Mouse (Mus musculus) 416B (cell line): Measurements from ENCODE around the gene Oat.

Experiments used
- DNase-seq: peaks from one replicate; pipeline ENCODE4 v3.0.0; 2011; ENCODE audit warnings: low read depth

Gene Oat

GRCm38 (mm10) chr7:132576116-132576650 lies at the start of gene Oat:
TSS of gene Oat (minus strand) at chr7:132576398.
- peak; percentile 98 for DNase-seq

GRCm38 (mm10) chr7:132624161-132624560 lies 48.0 kb upstream of the Oat start:
- no peak for DNase-seq

DNA sequence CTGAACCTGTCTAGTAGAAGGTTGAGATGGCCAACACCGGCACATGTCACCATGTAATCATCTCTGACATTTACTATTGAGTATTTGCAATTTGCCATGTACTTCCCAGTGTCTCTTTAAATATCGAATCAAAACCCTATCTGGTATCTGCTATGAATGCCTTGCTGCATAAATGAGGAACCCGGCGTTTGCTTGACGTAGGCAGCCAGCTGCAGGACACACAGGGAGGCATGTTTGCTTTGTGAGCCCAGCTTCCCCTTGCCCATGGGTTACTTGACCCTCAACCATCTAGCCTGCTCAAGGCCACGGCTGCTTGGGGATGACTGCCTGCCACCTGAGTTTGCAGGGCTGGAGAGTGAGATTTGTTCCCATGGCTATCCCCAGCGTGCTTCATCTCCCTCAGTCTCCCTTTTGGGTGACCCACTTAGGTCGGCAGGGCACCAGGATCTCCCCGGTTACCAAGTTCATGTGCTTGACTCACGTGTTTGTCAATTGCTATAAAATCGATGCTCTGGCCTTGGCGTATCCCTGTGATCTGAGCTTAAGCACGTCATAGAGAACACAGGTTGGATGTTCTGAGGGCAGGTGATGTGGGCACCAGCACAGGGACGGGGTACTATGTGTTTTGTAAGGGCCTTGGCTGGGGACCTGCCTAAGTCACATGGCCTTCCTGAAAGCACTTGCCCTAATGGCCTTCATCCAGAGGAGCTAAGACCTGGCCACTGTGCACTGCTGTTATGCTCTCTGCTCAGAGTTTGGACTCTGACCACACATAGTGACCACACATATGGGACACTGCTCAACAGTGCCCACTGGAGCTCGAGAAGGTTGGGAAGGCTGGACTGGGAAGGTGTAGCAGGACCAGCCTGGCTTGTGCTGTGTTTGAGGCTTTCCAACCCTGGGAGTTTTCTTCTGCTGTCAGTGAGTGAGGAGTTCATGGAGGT lies 44.0 kb upstream of the Oat start:
- no peak for DNase-seq

DNA sequence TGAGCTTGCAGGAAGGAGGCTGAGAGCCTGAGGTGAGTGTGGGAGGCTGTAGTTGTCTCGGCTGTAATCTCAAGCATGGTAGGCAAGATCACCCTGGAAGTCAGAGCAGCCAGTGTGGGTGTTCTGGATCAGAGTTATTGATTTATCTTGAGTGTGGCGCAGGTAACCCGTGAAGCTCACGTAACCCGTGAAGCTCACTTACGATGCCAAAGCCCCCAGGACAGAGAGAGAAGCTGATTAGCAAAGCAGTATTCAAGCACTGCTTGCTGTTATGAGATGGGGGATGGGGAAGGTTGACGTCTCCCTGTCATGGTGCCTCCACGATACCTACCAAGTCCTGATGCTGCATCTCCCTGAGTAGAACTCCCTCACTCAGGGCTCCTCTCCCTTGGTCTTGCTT lies 43.4 kb upstream of the Oat start:
- no peak for DNase-seq

- DNase-seq = no peak
These were observed 40.9 kb upstream of the Oat start for GRCm38 (mm10) chr7:132617021-132617564.

DNA sequence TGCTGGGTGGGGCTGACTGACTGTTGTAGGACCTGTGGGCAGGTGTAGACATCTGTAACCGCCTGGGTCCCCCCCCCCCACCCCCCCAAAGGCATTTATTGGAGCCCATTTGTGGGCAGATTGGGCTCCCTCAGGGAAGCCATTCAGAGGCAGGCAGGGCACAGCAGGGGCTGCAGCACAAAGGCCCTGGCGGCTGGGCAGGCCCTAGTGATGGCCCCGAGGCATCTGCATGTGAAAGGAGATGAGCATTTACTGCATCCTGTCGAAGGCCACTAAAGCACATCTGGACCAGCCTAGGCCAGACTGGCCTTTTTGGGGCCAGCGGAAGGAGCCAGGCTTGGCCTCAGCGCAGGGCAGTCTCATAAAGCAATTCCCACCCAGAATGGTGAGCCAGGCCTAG lies 40.2 kb upstream of the Oat start:
- no peak for DNase-seq

GRCm38 (mm10) chr7:132615346-132615745 lies 39.1 kb upstream of the Oat start:
- no peak for DNase-seq

GRCm38 (mm10) chr7:132611530-132611929 lies 35.3 kb upstream of the Oat start:
- DNase-seq = no peak

GRCm38 (mm10) chr7:132610468-132611318 lies 34.5 kb upstream of the Oat start, which contains the start of gene Lhpp:
TSS of gene Lhpp (plus strand) at chr7:132610638.
- peak; percentile 87 for DNase-seq

DNA sequence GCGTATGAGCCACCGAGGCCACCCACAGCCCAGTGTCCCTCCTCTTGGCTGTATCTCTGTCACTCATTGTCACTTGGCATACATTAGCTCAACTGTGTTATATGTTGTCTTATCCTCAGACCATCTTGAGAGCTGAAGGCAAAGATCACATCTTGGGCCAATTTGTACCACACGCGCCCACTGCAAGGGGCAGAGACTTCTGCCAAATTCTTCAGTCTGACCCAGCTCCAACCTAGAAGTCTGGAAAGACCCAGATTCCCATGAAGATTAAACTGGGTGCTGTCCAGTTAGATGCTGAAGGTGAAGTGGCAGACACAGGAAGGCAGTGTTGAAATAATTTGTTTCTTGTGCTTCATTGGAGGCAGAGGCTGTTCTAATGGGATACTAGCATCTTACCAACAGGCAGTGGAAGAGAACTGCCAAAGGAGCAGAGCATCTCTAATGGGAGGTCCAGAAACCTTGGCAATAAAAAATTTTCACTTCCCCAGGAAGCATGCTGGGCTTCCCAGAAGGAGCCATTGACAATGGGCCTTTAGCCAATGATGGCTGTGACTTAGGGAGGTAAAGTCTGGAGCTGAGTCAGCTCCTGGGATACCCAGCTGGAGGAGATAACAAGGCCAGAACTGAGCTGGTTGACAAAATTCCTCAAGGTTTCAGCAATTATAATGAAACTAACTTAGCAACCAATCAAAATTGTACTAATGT lies 32.3 kb upstream of the Oat start:
- DNase-seq = no peak

DNA sequence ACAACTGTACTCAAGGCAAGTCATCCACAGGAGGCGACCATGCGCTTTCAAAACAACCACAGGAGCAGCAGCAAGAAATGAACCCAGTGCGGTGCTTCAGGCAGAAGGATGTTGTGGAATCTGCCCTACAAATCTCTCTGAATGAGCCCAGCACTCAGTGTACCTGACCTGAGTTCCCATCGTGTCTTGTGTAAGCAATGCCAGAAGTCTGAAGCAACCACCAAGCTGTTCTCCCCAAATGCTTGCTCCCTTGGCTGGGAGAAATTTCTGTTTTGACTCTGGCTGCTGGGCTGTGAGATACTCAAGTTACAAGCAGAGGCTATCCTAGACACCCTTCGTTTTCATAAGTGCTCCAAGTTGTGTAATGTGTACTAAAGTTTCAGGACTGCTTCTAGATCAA lies 29.5 kb upstream of the Oat start:
- no peak for DNase-seq

DNA sequence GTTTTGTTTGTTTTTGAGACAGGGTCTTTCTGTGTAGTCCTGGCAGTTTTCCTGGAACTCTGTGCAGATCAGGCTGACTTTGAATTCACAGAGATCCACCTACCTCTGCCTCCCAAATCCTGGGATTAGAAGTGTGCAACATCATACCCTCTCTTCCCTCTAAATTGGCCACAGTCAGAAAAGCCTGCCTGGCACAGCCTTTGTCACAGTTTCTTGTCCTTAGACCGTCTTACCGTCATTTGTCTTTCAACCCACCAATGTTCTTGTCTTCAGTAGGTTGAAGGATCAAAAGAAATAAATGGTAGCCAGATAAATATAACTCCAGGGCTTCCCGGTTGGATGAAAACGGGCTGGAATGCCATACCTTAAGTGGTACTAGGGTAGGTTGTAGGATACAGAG lies 28.5 kb upstream of the Oat start:
- no peak for DNase-seq

GRCm38 (mm10) chr7:132600926-132601325 lies 24.7 kb upstream of the Oat start:
- DNase-seq = no peak

- no peak for DNase-seq
These were observed 23.8 kb upstream of the Oat start for GRCm38 (mm10) chr7:132600026-132600425.

- DNase-seq = no peak
These were observed 23.1 kb upstream of the Oat start, which contains the start of gene Nkx1-2 for GRCm38 (mm10) chr7:132599071-132599975. TSS of gene Nkx1-2 (minus strand) at chr7:132599637.

GRCm38 (mm10) chr7:132597251-132598041 lies 21.2 kb upstream of the Oat start:
- DNase-seq = no peak

DNA sequence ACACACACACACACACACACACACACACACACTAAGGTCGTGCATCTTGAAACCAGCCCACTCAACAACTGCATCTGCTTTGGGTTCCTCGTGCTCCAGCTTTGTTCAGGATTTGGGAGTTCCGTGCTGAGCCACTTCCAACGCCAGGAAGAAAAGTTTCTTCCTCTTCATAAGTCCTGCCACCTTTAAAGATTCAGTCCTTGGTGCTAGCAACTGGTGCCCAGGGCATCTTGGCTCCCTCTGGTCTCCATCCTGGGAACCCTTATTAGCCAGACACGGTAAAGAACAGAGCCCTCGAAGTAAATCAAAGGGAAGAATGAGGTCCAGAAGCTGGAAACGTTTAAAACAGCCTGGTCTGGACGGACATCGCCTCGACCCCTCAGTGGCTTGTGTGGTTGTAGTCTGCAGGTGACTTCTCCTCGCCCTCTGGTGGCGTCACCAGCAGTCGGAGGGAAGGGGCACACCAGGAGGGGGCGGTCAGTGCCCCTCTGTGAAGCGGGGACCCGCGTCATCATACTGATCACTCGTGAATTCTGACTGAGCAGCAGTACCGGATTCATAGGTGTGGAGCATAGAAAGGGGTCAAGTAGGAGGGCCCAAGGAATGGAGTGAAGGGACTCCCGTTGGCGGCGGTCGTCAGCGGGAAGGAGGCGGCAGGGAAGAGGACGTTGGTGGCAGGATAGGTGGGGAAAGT lies 20.5 kb upstream of the Oat start:
- no peak for DNase-seq

GRCm38 (mm10) chr7:132595787-132596186 lies 19.6 kb upstream of the Oat start:
- no peak for DNase-seq

GRCm38 (mm10) chr7:132594325-132594724 lies 18.1 kb upstream of the Oat start:
- no peak for DNase-seq
